Mouse (Mus musculus): ENCODE results near the gene Ybx3.

DNA sequence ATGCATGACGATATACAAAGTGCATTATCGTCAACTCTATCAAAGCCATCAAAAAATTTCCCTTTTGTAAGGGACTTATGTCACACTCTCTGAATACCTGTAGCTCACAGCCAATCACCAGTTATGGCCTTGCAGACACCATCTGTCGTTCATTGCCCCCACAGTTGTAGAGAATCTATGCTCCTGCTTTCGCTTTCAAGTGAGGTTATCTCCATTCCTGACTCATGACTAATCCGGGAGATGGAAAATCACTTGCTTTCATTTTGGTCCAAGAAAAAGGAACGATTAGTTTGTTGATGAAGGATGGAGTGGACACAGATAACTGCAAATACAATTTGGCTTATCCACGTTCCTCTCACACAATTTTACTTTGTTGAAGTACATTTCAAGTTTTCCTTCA, 43.9 kb downstream of the Ybx3 start:
- TF ChIP-seq POLR2A (IDR thresholded peaks at IDR 0.05; ENCODE audit: borderline replicate concordance, low read depth, low read length): no peak
- no peak for TF ChIP-seq CTCF (IDR thresholded peaks at IDR 0.05; ENCODE audit: low read depth, low read length)

Data from bone marrow macrophage, adult 2 months (primary cell).